Mouse (Mus musculus) hematopoietic stem cell, adult 5-6 weeks (primary cell): ENCODE data around the gene Atg16l2. TPM values are rescaled to one million over a fixed set of nuclear protein-coding genes. Genes with fewer than 3 reads are reported as not detected.
A peak's percentile ranks its signal among the peaks of the same experiment; 100 is the strongest.

Experiments used
- ATAC-seq, 2 experiments: fragments of 125-278 bp in 1 of 2; replicated peaks in 1 of 2; 2 replicates each; pipeline ENCODE4 v1.8.0; 2016 to 2017; ENCODE audit warnings: inconsistent platforms in 2 of 2, mild to moderate bottlenecking in 2 of 2, moderate number of reproducible peaks in 2 of 2, low read depth in 1 of 2, moderate TSS enrichment in 1 of 2; ENCODE audit not compliant: low FRiP score in 2 of 2, poor library complexity in 2 of 2, severe bottlenecking in 2 of 2, insufficient read depth in 1 of 2, low TSS enrichment in 1 of 2
- total RNA-seq: library from RNA; stranded (forward); fragments of 172-1452, 232-1000 nt; gene quantifications from 2 replicates; pipeline ENCODE4 v1.2.3, GENCODE M21; 2017

Gene Atg16l2
- total RNA-seq = 7.0 and 14.2 TPM in 2 replicates

- peak; percentile 85 to 88 for ATAC-seq
These were observed at the start of gene Atg16l2 for GRCm38 (mm10) chr7:101301881-101302456. Atg16l2 (minus strand) TSS chr7:101302251.

GRCm38 (mm10) chr7:101349861-101350260, 47.8 kb upstream of the Atg16l2 start:
- no peak for ATAC-seq

DNA sequence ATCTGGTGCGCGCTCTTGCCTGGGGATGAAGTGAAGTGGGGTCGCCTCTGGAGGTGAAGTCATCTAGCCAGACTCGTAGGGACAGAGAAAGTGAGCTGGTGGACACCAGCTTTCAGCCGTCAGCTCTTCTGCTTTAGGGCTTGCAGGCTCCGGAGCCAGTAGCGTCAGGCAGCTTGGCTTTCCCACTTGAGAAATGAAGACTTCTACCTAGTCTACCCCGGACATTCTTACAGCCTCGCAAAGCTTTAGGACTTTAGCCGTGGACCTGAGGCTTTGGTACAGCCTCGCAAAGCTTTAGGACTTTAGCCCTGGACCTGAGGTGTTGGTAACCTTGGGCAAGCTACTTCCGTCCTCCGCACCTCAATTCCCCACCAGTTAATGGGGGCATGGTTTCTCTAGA, 46.3 kb upstream of the Atg16l2 start:
- no peak for ATAC-seq

DNA sequence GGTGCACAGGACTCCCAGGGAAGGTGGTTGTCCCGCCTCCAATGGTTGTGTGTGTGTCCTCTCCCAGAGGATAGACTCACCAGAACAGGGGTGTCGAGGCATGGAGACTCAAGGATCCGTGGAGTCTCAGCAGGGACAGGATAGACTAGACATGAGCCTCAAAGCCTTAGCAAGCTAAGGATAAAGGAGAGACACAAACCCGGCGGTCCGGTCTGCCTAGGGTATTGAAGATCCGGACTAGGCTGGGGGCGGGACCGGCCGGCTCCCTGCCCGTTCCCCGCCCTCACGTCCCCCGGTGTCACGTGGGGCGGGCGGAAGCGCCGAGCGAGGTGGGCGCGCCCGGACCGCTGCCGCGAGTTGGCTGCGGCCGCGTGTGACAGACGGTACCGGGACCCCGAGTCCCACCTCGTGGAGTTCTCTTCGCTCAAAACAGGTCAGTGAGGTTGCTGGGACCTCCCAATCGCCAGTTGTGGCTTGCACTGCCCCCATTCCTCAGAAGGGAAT, 45.8 kb upstream of the Atg16l2 start, which contains the start of gene Arap1:
Gene Arap1, plus strand, starts transcription at position 301 of the 504 bp plus-strand sequence.
- ATAC-seq = peak; percentile 53 to 69

- no peak for ATAC-seq
These were observed 44.9 kb upstream of the Atg16l2 start for GRCm38 (mm10) chr7:101346991-101347390.

DNA sequence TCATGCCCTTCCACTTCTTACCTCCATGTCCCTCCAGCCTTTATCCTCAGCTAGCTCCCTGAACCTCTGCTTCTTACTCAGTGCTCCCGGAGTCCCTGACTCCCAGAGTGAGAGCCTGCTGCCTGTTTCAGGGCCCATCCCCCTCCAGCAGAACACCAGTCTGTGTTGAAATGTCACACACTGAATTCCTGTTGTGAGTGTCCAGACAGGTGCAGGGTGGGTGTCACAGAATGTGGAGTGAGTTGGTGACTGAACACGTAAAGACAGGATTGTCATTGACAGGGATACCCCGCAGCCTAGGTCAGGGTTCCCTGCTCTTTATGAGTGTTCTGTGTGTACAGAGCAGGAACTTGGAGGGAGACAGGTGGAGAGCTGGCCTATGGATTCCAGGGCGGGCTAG, 42.8 kb upstream of the Atg16l2 start:
- ATAC-seq = no peak

GRCm38 (mm10) chr7:101343135-101343534, 41.1 kb upstream of the Atg16l2 start:
- no peak; a peak in 1 of 4 replicates for ATAC-seq

GRCm38 (mm10) chr7:101341405-101341804, 39.4 kb upstream of the Atg16l2 start:
- peak; percentile 72 to 84 for ATAC-seq

DNA sequence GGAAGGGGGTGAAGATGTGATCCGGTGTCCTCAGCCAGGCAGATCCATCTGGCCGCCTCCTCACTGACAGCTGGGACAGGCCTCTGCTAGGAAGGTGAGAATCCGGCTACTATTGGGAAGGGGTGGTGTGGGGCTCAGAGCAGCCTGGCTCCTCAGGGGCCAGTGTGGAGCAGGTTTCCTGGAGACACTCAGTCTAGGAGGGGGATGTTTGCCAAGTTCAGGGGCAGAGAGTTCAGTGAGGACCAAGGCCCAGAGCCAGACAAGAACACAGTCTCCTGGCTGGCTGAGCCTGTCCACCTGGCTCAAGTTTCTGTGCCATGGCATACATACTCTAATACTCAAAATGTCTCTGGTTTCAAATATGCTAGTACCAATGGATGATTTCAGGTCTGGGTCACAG, 35.4 kb upstream of the Atg16l2 start:
- no peak for ATAC-seq

GRCm38 (mm10) chr7:101336686-101337085, 34.6 kb upstream of the Atg16l2 start:
- ATAC-seq = no peak

GRCm38 (mm10) chr7:101335228-101335627, 33.2 kb upstream of the Atg16l2 start:
- no peak for ATAC-seq

GRCm38 (mm10) chr7:101332045-101332831, 30.2 kb upstream of the Atg16l2 start:
- ATAC-seq = no peak

DNA sequence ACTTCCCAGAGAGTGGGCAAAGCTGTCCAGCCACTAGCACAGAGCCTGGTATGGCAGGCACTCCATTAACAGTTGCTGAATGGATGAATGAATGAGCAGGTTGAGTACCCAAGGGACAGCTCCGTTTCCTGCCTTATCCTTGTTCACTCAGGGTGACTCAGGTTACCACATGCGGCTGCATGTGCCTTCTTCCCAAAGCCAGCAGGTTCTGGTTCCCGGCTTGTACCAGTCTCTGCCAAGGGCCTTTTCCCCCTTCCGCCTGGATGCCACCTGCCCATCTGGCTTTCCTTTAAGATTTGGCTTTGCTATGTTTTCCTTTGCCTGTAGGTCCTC, 28.8 kb upstream of the Atg16l2 start:
- ATAC-seq = no peak

- ATAC-seq = no peak
These were observed 28.2 kb upstream of the Atg16l2 start for GRCm38 (mm10) chr7:101330074-101330840.

DNA sequence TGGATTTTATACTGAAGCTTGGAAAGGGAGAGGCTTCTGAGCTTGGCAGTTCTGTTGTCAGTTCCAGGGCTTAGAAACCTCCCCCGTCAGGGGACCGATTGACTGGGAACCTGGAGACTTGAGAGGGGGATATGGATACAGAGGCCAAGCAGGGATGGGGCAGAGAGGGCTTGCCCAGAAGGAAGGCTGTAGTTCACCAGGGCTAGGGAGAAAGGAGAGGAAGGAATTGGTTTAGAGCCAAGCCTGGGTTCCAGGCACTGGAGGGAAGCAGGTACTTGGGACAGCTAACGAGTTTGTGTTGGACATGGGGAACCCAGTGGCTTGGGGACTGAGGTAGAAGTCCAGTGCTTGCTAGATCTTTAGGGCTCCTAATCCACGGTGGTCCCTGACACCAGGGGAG, 27.6 kb upstream of the Atg16l2 start:
- ATAC-seq = no peak

DNA sequence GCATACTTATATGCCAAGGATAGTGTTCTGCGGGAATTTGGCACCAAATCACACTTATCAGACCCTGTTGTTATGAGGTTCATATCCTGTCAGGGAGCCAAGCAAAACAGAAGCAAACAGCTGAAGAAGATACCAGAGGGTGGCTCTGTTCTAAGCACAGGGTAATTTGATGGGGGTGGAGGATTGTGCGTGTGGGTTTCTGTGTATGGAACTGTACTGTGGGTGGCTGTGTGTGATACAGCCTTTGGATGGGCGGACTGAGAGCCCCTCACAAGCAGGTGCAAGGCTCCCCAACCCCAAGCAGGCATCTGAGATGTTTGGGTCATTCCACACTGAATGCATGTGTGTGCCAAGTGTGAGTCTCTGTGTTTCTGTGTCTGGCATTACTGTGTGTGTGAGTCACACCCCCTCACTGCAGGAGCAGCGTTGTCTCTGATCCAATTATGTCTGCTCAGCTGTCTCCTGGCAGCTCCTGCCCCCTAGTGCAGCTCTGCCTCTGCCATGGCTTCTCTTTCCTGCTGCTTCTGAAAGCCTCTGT, 26.6 kb upstream of the Atg16l2 start:
- ATAC-seq = no peak

DNA sequence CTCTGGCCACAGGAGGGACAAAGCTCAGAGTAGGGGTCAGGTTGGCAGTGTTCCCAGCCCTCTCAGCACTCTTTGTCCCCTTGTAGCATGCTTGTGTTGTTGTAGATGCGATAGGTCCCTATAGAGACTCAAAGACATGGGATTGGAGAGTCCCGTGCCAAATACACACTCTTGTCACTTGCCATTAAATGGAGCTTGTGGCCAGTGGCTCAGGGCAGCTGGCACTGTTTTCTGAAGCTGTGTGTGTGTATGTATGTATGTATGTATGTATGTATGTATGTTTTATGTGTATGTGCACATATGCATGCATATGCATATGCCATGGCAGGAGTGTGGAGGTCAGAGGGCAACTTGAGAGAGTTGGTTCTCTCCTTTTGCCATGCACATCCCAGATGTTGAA, 25.7 kb upstream of the Atg16l2 start:
- ATAC-seq = no peak

DNA sequence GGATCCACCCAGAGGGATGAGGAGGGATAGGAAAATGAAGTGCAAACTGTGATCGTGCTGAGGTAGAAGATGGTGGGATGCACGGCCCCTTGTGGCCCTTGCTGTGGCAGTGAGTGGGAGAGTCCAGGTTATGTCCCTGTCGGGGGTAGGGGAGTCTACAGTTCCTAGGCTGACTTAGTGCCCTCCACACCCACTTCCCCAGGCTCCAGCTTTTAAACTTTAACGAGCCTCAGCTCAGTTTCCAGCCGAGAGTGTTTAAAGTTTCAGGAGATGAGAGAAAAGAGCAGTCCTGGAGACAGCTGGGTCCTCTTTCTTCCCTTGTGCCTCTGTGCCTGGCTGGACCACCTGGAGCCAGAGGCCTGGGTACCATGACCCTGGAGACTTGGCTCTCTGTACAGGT, 25.2 kb upstream of the Atg16l2 start:
- ATAC-seq = no peak
